Mouse (Mus musculus) MEL (cell line): ENCODE results near the gene Dlg2.

Experiments used
- CHD1 ChIP-seq: IDR thresholded peaks from 2 replicates; pipeline ENCODE4 v1.6.1; 2012; ENCODE audit warnings: low read depth, mild to moderate bottlenecking, inconsistent platforms, low read length, improper control_type of control experiment
- CTCF ChIP-seq, 3 experiments: IDR thresholded peaks in 2 of 3; conservative IDR thresholded peaks in 1 of 3; 2 replicates each; pipeline ENCODE4 v1.5.1; 2011 to 2012; ENCODE audit warnings: low read length in 3 of 3, low read depth in 2 of 3, mild to moderate bottlenecking in 2 of 3, improper control_type of control experiment in 1 of 3, inconsistent platforms in 1 of 3, mixed read lengths in 1 of 3, moderate library complexity in 1 of 3; ENCODE audit not compliant: control insufficient read depth in 1 of 3, insufficient read depth in 1 of 3, poor library complexity in 1 of 3, severe bottlenecking in 1 of 3
- EP300 ChIP-seq, 2 experiments: IDR thresholded peaks; 2 replicates each; pipeline ENCODE4 v1.6.1; 2011; ENCODE audit warnings: improper control_type of control experiment in 2 of 2, low read length in 2 of 2, low read depth in 1 of 2, mild to moderate bottlenecking in 1 of 2
- MEF2A ChIP-seq: IDR thresholded peaks from 2 replicates; pipeline ENCODE4 v1.6.1; 2014; ENCODE audit warnings: low read depth, mild to moderate bottlenecking, inconsistent platforms, low read length, improper control_type of control experiment; ENCODE audit not compliant: poor library complexity, insufficient replicate concordance, severe bottlenecking; ENCODE audit errors: extremely low read depth
- NRF1 ChIP-seq: IDR thresholded peaks from 2 replicates; pipeline ENCODE4 v1.6.1; 2014; ENCODE audit warnings: low read depth, mild to moderate bottlenecking, inconsistent platforms, low read length, improper control_type of control experiment, moderate library complexity; ENCODE audit not compliant: poor library complexity, insufficient read depth, severe bottlenecking
- POLR2A ChIP-seq, 2 experiments: IDR thresholded peaks; 2 replicates each; pipeline ENCODE4 v1.6.1; 2011 to 2012; ENCODE audit warnings: low read length in 2 of 2, mild to moderate bottlenecking in 2 of 2, control low read depth in 1 of 2, improper control_type of control experiment in 1 of 2, low read depth in 1 of 2, moderate library complexity in 1 of 2; ENCODE audit not compliant: control insufficient read depth in 1 of 2, insufficient read depth in 1 of 2, poor library complexity in 1 of 2
- TAL1 ChIP-seq: IDR thresholded peaks from 2 replicates; pipeline ENCODE4 v1.6.1; 2012; ENCODE audit warnings: mild to moderate bottlenecking, inconsistent platforms, low read length, moderate library complexity, mixed read lengths
- TBP ChIP-seq: IDR thresholded peaks from 2 replicates; pipeline ENCODE4 v1.8.0; 2011; ENCODE audit warnings: low read depth, low read length, improper control_type of control experiment
- USF2 ChIP-seq, 2 experiments: IDR thresholded peaks; 2 replicates each; pipeline ENCODE4 v1.6.1; 2011 to 2012; ENCODE audit warnings: improper control_type of control experiment in 2 of 2, low read length in 2 of 2, borderline replicate concordance in 1 of 2, inconsistent platforms in 1 of 2, low read depth in 1 of 2, mild to moderate bottlenecking in 1 of 2; ENCODE audit not compliant: insufficient read depth in 1 of 2
- ZKSCAN1 ChIP-seq: IDR thresholded peaks from 2 replicates; pipeline ENCODE4 v1.6.1; 2012; ENCODE audit warnings: low read depth, mild to moderate bottlenecking, inconsistent platforms, low read length, improper control_type of control experiment, moderate library complexity
- ZNF384 ChIP-seq: IDR thresholded peaks from 2 replicates; pipeline ENCODE4 v1.6.1; 2012; ENCODE audit warnings: low read depth, mild to moderate bottlenecking, inconsistent platforms, low read length, improper control_type of control experiment

DNA sequence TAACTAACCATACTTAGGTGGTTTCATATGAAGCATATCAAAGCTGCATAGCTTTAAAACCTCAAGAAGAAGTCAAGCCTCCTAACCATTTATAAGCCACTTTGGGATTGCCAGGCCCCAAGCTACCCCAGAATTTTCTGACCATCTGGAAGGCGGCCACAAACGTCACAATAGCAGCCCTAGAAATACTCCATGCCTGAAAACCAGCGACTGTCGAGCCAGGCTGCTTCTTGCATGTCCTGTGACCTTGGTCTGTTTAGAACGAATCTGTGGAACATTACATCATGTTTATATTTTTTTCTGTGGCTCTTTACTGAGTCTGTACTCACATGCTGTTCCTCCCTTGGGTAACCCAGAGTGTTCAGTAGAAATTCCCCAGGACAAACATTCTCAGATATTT, 1355.7 kb downstream of the Dlg2 start:
- TF ChIP-seq TBP (no peak), CTCF (IDR thresholded peaks at IDR 0.05 in 2 of 3, conservative IDR thresholded peaks at IDR 0.05 in 1 of 3; ENCODE audit: control insufficient read depth in 1 of 3, insufficient read depth in 1 of 3, low read depth in 2 of 3, low read length in 3 of 3, poor library complexity in 1 of 3, severe bottlenecking in 1 of 3) (no peak), CHD1 (no peak), POLR2A (IDR thresholded peaks at IDR 0.05; ENCODE audit: control insufficient read depth in 1 of 2, insufficient read depth in 1 of 2, low read depth in 1 of 2, low read length in 2 of 2, poor library complexity in 1 of 2) (no peak), EP300 (IDR thresholded peaks at IDR 0.05; ENCODE audit: low read depth in 1 of 2, low read length in 2 of 2) (no peak), TAL1 (no peak), ZNF384 (no peak), MEF2A (no peak), NRF1 (no peak), USF2 (IDR thresholded peaks at IDR 0.05; ENCODE audit: borderline replicate concordance in 1 of 2, insufficient read depth in 1 of 2, low read depth in 1 of 2, low read length in 2 of 2) (no peak), ZKSCAN1 (no peak)
